Mouse (Mus musculus) small intestine, adult 2 months (tissue): ENCODE data around the gene Acy3.

ENCODE experiments used
- CTCF ChIP-seq: fragments of 200-500 bp; IDR thresholded peaks from 2 replicates; pipeline ENCODE4 v1.5.1; 2012; ENCODE audit warnings: low read depth, mild to moderate bottlenecking, control low read depth, inconsistent platforms, low read length, moderate library complexity, mixed read lengths; ENCODE audit not compliant: insufficient replicate concordance, insufficient read length; ENCODE audit errors: extremely low read depth
- POLR2A ChIP-seq: fragments of 200-500 bp; IDR thresholded peaks from 2 replicates; pipeline ENCODE4 v1.6.1; 2012; ENCODE audit warnings: low read depth, mild to moderate bottlenecking, control low read depth, inconsistent platforms, low read length, moderate library complexity

- TF ChIP-seq POLR2A (no peak), CTCF (no peak)
Observed at GRCm38 (mm10) chr19:3980917-3981316, 5.5 kb upstream of the Acy3 start.
